Mouse (Mus musculus) kidney, adult 2 months (tissue): ENCODE results near the gene 1500015O10Rik.

Experiments used
- CTCF ChIP-seq: fragments of 200-500 bp; conservative IDR thresholded peaks from 2 replicates; pipeline ENCODE4 v1.5.1; 2011; ENCODE audit warnings: low read depth, mild to moderate bottlenecking, control low read depth, low read length, moderate library complexity, mixed read lengths; ENCODE audit not compliant: insufficient read depth, insufficient read length
- POLR2A ChIP-seq: fragments of 200-500 bp; IDR thresholded peaks from one replicate; pipeline ENCODE4 v1.6.1; 2011; ENCODE audit warnings: low read depth, low read length, control low read depth

DNA sequence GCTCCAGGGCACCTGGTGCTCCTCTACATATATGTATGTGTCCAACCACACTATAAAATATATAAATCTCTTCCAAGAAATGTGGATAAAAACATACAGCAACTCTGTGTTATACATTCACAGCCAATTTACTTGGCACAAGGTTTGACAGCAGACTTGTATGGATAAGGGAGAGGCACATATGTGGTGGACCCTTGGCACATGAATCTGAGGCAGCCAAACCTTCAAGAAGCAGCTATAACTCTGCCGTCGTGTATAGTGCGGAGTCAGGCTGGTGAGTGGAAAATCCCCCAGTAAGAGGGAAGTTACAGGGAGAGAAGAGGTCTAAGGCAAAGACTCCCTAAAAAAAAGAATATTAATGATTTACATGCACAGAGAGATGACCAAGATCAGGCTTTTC is 42.3 kb downstream of the 1500015O10Rik start:
- TF ChIP-seq CTCF (no peak), POLR2A (no peak)
